In genomic region chr10:4168222-4168798, GRCm38 (mm10) we compare ENCODE assay signal across 25 mouse cellular contexts.
DNase-seq lines count a peak whose midpoint lies in the region; ATAC-seq and TF ChIP-seq lines count a peak whose summit lies in the region.
"Had no signal": no experiment of that assay in that cellular context is flagged by ENCODE, and none has a peak within 500 bp of the region (broad histone marks: within the 10 kb centered on the region; RNA-seq: fewer than 3 reads in every experiment).

No protein-coding gene starts in this region.

- no peaks in the 10 kb centered on the region for H3K9me3 ChIP-seq in limb, embryonic 14.5 days (ENCODE audit: control insufficient read depth, low read length)
- H3K9me3 ChIP-seq in limb, embryonic 10.5 days (replicated peaks): no peaks in the 10 kb centered on the region
- no peaks in the 10 kb centered on the region for H3K9me3 ChIP-seq in kidney, embryonic 16.5 days (ENCODE audit: low read length)
- H3K9me3 ChIP-seq: embryonic facial prominence, embryonic 15.5 days; hindbrain, embryonic 15.5 days; limb, embryonic 15.5 days; midbrain, embryonic 10.5 days; neural tube, embryonic 13.5 days had no signal

- no peaks in the 10 kb centered on the region for H3K27me3 ChIP-seq in limb, embryonic 14.5 days (ENCODE audit: control insufficient read depth, insufficient read depth, low read length)
- H3K27me3 ChIP-seq in limb, embryonic 10.5 days (ENCODE audit: low read depth, poor library complexity, severe bottlenecking): no peaks in the 10 kb centered on the region
- no peaks in the 10 kb centered on the region for H3K27me3 ChIP-seq in kidney, embryonic 16.5 days (ENCODE audit: insufficient read depth, low read length)
- H3K27me3 ChIP-seq: embryonic facial prominence, embryonic 15.5 days; hindbrain, embryonic 15.5 days; limb, embryonic 15.5 days; neural tube, embryonic 13.5 days had no signal

- 0 out of 2 replicates have a peak overlapping the region, but pooled peaks have one; percentile 4 for H3K9ac ChIP-seq in limb, embryonic 14.5 days (ENCODE audit: low read depth, low read length, severe bottlenecking)
- H3K9ac ChIP-seq in kidney, embryonic 16.5 days (replicated peaks; ENCODE audit: low read length): no peak overlapping the region
- H3K9ac ChIP-seq: embryonic facial prominence, embryonic 15.5 days; hindbrain, embryonic 15.5 days; limb, embryonic 15.5 days; neural tube, embryonic 13.5 days had no signal

- 17% methylated on average over 5 of the region's 5 CpGs for WGBS in limb, embryonic 14.5 days
- 26% methylated on average over 5 of the region's 5 CpGs for WGBS in limb, embryonic 10.5 days
- 9% methylated on average over 5 of the region's 5 CpGs for WGBS in kidney, embryonic 16.5 days

- no peaks in the 10 kb centered on the region for H3K36me3 ChIP-seq in limb, embryonic 14.5 days (ENCODE audit: control insufficient read depth, insufficient read depth, low read length)
- H3K36me3 ChIP-seq in limb, embryonic 10.5 days: no peaks in the 10 kb centered on the region
- no peaks in the 10 kb centered on the region for H3K36me3 ChIP-seq in kidney, embryonic 16.5 days (ENCODE audit: insufficient read depth, low read length)
- H3K36me3 ChIP-seq: embryonic facial prominence, embryonic 15.5 days; hindbrain, embryonic 15.5 days; limb, embryonic 15.5 days; midbrain, embryonic 10.5 days; neural tube, embryonic 13.5 days had no signal

- no peak overlapping the region for H3K4me3 ChIP-seq in limb, embryonic 14.5 days (replicated peaks; ENCODE audit: low read length)
- H3K4me3 ChIP-seq in limb, embryonic 10.5 days: no peak overlapping the region
- H3K4me3 ChIP-seq in kidney, embryonic 16.5 days (ENCODE audit: low read length): no peak overlapping the region
- H3K4me3 ChIP-seq: embryonic facial prominence, embryonic 15.5 days; gastrocnemius, adult 2 months; hindbrain, embryonic 15.5 days; limb, embryonic 15.5 days; midbrain, embryonic 10.5 days; myocyte; neural tube, embryonic 13.5 days had no signal

- H3K27ac ChIP-seq in limb, embryonic 14.5 days (replicated peaks; ENCODE audit: low read depth, low read length): no peak overlapping the region
- H3K27ac ChIP-seq in limb, embryonic 10.5 days: no peak overlapping the region
- H3K27ac ChIP-seq in kidney, embryonic 16.5 days (ENCODE audit: low read length): peak overlapping the region; percentile 45; the same call in 1 of the 2 replicates
- H3K27ac ChIP-seq: embryonic facial prominence, embryonic 15.5 days; gastrocnemius, adult 2 months; hindbrain, embryonic 15.5 days; limb, embryonic 15.5 days; macrophage; midbrain, embryonic 10.5 days; neural tube, embryonic 13.5 days had no signal

- peak; percentile 48 for DNase-seq in embryo, embryonic 10 days (ENCODE audit: low spot score)
- DNase-seq in embryo, embryonic 9.5 days (ENCODE audit: extremely low spot score): no peak
- DNase-seq in limb, embryonic 14.5 days (ENCODE audit: low spot score): no peak
- DNase-seq in limb, embryonic 10.5 days (ENCODE audit: low spot score): no peak
- no peak for DNase-seq in thymus, postnatal 10 days (ENCODE audit: low spot score in 2 of 2)
- no peak for DNase-seq in left cerebral cortex, adult 9 months (ENCODE audit: low spot score in 2 of 2)
- DNase-seq: cerebellum, adult 2 months; cerebellum, postnatal 25 days; embryo, embryonic 11 days; gastrocnemius, adult 2 months; retina, postnatal 1 day; right cerebral cortex, postnatal 25 days; thymus, adult 2 months had no signal

- H3K4me1 ChIP-seq in limb, embryonic 14.5 days (ENCODE audit: control insufficient read depth, insufficient read depth, low read length): no peaks in the 10 kb centered on the region
- no peaks in the 10 kb centered on the region for H3K4me1 ChIP-seq in limb, embryonic 10.5 days
- peaks cover 10% of the 10 kb centered on the region for H3K4me1 ChIP-seq in kidney, embryonic 16.5 days (ENCODE audit: insufficient read depth, low read length)
- H3K4me1 ChIP-seq: embryonic facial prominence, embryonic 15.5 days; hindbrain, embryonic 15.5 days; limb, embryonic 15.5 days had no signal

- no peak for TF ChIP-seq POLR2A in limb, embryonic 14.5 days (IDR thresholded peaks at IDR 0.05; ENCODE audit: borderline replicate concordance, extremely low read depth, insufficient read depth, insufficient read length)

- H3K4me2 ChIP-seq in limb, embryonic 14.5 days (replicated peaks; ENCODE audit: low read depth, low read length, severe bottlenecking): no peak overlapping the region
- no peak overlapping the region for H3K4me2 ChIP-seq in kidney, embryonic 16.5 days (replicated peaks; ENCODE audit: low read depth, low read length)
- H3K4me2 ChIP-seq: embryonic facial prominence, embryonic 15.5 days; heart, embryonic 11.5 days; hindbrain, embryonic 15.5 days; limb, embryonic 15.5 days; neural tube, embryonic 13.5 days had no signal

- no peak for ATAC-seq in limb, embryonic 14.5 days (ENCODE audit: low FRiP score, low read depth)
- peak; percentile 54; the same call in 1 of the 2 replicates for ATAC-seq in kidney, embryonic 16.5 days (ENCODE audit: low FRiP score, low TSS enrichment)
- ATAC-seq: CD4-positive, CD25-positive, alpha-beta regulatory T cell, adult 4 months; forebrain, embryonic 14.5 days; midbrain, embryonic 16.5 days had no signal
